Mouse (Mus musculus) hindbrain, embryonic 14.5 days (tissue): ENCODE measurements around the gene Leap2. TPM values are rescaled to one million over a fixed set of nuclear protein-coding genes. Genes with fewer than 3 reads are reported as not detected.
A peak's percentile ranks its signal among the peaks of the same experiment; 100 is the strongest.

Experiments used
- ATAC-seq: fragments of 200-750 bp; cut with Nextera tagmentation; 2 replicates; pipeline ENCODE4 v1.8.0; 2017; ENCODE audit warnings: moderate number of reproducible peaks, mild to moderate bottlenecking, moderate TSS enrichment, moderate library complexity; ENCODE audit not compliant: low FRiP score
- DNase-seq: peaks from one replicate; pipeline ENCODE4 v3.0.0-alpha.2; 2015; ENCODE audit warnings: low spot score
- H3K27ac ChIP-seq: fragments of 300-500 bp; sonication (generic); 2 replicates; pipeline ENCODE4 v1.5.1; 2014; ENCODE audit warnings: mild to moderate bottlenecking, moderate library complexity
- H3K27me3 ChIP-seq: fragments of 300-500 bp; sonication (generic); 2 replicates; pipeline ENCODE4 v1.6.1; 2014; ENCODE audit warnings: mild to moderate bottlenecking, low read length, mixed read lengths; ENCODE audit not compliant: control insufficient read depth, insufficient read depth
- H3K36me3 ChIP-seq: fragments of 300-500 bp; sonication (generic); replicated peaks from 2 replicates; pipeline ENCODE4 v1.6.1; 2014; ENCODE audit not compliant: control insufficient read depth, insufficient read depth
- H3K4me1 ChIP-seq: fragments of 300-500 bp; sonication (generic); replicated peaks from 2 replicates; pipeline ENCODE4 v1.6.1; 2014; ENCODE audit warnings: antibody characterized with exemption, low read length, mixed read lengths; ENCODE audit not compliant: control insufficient read depth, insufficient read depth
- H3K4me2 ChIP-seq: fragments of 300-500 bp; sonication (generic); replicated peaks from 2 replicates; pipeline ENCODE4 v1.6.1; 2014; ENCODE audit warnings: mild to moderate bottlenecking, moderate library complexity
- H3K4me3 ChIP-seq: fragments of 300-500 bp; sonication (generic); replicated peaks from 2 replicates; pipeline ENCODE4 v1.5.1; 2014; ENCODE audit warnings: mild to moderate bottlenecking, low read length
- H3K9ac ChIP-seq: fragments of 300-500 bp; sonication (generic); 2 replicates; pipeline ENCODE4 v1.6.1; 2014
- H3K9me3 ChIP-seq: fragments of 300-500 bp; sonication (generic); 2 replicates; pipeline ENCODE4 v1.6.1; 2016; ENCODE audit warnings: low read length; ENCODE audit not compliant: control insufficient read depth
- WGBS: fragments of 180-500 bp; shearing (Covaris S2); extraction: QIAGEN DNeasy Blood & Tissue Kit; methylation state at CpG from one replicate; pipeline ENCODE4 v1.1.7; 2014; 5-methylcytosine and 5-hydroxymethylcytosine counted together
- polyA plus RNA-seq: library from polyadenylated mRNA; unstranded; fragments of >200 nt; fragmentation: Nextera tagmentation; extraction: Ambion mirVana; gene quantifications from 2 replicates; pipeline ENCODE4 v1.2.1, GENCODE M21; 2014

Leap2 gene
- not detected in 2 replicates for polyA plus RNA-seq

DNA sequence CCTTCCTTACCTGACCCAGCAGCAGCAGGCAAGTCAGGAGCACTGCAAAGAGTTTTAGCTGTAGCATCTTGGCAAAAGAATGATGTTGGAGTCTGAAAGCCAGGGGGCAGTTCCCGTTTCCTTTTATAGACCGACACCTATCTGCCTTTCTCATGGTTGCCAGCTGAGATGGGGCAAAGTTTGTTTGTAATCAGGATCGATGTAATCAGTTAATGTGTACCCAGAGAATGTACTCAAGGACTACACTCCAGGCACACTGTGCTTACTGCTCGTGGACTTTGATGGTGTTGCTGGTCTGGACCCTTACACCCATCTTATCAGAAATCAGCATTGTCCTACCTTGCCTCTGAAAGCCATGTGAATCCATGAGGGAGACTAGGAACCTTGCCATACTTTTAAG is at the start of gene Leap2:
TSS of gene Leap2 (minus strand) at position 135 of the 400 bp plus-strand sequence.
- no peak for DNase-seq
- Histone ChIP-seq H3K4me3 (no peak within 1 kb of the TSS), H3K9ac (no peak within 1 kb of the TSS), H3K36me3 (peaks cover 40% of the 10 kb centered on the region), H3K27me3 (no peaks in the 10 kb centered on the region), H3K4me1 (no peaks in the 10 kb centered on the region), H3K9me3 (no peaks in the 10 kb centered on the region), H3K27ac (no peak within 1 kb of the TSS), H3K4me2 (no peak within 1 kb of the TSS)
- WGBS, result 94% methylated on average over 4 of the region's 4 CpGs
- ATAC-seq, result no peak

- WGBS, result 80% methylated on average over 3 of the region's 3 CpGs
- DNase-seq (no peak), ATAC-seq (no peak)
- no peak overlapping the region for H3K4me2 ChIP-seq
- peaks cover 19% of the 10 kb centered on the region for H3K4me1 ChIP-seq
- H3K9me3 ChIP-seq, result no peaks in the 10 kb centered on the region
- H3K4me3 ChIP-seq, result no peak overlapping the region
- H3K9ac ChIP-seq, result no peak overlapping the region
- H3K27ac ChIP-seq, result no peak overlapping the region
- peaks cover 31% of the 10 kb centered on the region for H3K27me3 ChIP-seq
- no peaks in the 10 kb centered on the region for H3K36me3 ChIP-seq
Observed at GRCm38 (mm10) chr11:53472709-53473108, 49.7 kb upstream of the Leap2 start.

- WGBS, result 2% methylated on average over 29 of the region's 29 CpGs
- peak; percentile 85 for ATAC-seq
- peaks cover 44% of the 10 kb centered on the region for H3K27me3 ChIP-seq
Observed at GRCm38 (mm10) chr11:53469968-53470695, 47.2 kb upstream of the Leap2 start, which contains the start of gene Gm9837. Gene Gm9837 (minus strand): TSS chr11:53470479.

DNA sequence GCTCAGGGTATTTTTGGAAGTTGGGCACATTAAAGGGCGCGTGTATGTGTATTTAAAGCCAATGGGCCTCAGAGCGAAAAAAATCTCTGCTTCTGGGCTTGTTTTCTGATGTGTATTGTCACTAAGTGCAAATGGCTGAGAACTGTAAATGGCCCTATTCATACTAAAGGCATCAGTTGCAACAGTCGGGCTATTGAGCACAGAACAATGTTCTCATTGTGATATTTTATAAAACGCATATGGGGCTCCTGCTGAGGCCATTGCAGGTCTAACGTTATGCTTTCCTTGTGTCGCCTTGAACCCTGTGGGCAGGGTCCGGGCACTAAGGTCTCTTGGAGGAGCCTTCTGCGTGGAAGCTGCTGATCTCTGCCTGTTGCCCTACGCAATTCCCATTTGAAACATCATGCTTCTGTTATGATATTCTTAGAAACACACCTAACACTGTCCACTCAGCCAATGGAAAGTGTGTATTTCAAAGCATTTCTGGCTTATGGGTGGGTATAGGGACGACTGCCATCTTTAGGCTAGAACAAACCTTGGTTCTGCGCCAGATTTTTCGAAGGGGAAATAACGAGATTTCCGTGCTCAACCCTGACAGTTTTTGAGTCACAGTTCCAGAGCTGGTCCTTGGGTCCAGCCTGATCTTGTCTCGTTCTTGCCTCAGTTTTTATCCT is 46.5 kb upstream of the Leap2 start:
- Histone ChIP-seq H3K27ac (no peak overlapping the region), H3K27me3 (peaks cover 51% of the 10 kb centered on the region), H3K9me3 (no peaks in the 10 kb centered on the region), H3K9ac (no peak overlapping the region), H3K4me3 (no peak overlapping the region), H3K36me3 (no peaks in the 10 kb centered on the region), H3K4me2 (peak overlapping the region; percentile 51), H3K4me1 (peaks cover 8% of the 10 kb centered on the region; the same call in 1 of the 2 replicates)
- WGBS, result 27% methylated on average over 16 of the region's 16 CpGs
- ATAC-seq, result no peak
- DNase-seq, result no peak

More at GRCm38 (mm10) chr11:53469968-53470695, 47.2 kb upstream of the Leap2 start, which contains the start of gene Gm9837:
- Histone ChIP-seq H3K4me3 (0 out of 2 replicates have a peak within 1 kb of the TSS, but pooled peaks have one; percentile 6), H3K27ac (peak within 1 kb of the TSS; percentile 62; the same call in 1 of the 2 replicates), H3K4me2 (peak within 1 kb of the TSS; percentile 51), H3K36me3 (no peaks in the 10 kb centered on the region), H3K9ac (peak within 1 kb of the TSS; percentile 43; the same call in 1 of the 2 replicates), H3K4me1 (peaks cover 8% of the 10 kb centered on the region; the same call in 1 of the 2 replicates), H3K9me3 (no peaks in the 10 kb centered on the region)
- peak; percentile 92 for DNase-seq

DNA sequence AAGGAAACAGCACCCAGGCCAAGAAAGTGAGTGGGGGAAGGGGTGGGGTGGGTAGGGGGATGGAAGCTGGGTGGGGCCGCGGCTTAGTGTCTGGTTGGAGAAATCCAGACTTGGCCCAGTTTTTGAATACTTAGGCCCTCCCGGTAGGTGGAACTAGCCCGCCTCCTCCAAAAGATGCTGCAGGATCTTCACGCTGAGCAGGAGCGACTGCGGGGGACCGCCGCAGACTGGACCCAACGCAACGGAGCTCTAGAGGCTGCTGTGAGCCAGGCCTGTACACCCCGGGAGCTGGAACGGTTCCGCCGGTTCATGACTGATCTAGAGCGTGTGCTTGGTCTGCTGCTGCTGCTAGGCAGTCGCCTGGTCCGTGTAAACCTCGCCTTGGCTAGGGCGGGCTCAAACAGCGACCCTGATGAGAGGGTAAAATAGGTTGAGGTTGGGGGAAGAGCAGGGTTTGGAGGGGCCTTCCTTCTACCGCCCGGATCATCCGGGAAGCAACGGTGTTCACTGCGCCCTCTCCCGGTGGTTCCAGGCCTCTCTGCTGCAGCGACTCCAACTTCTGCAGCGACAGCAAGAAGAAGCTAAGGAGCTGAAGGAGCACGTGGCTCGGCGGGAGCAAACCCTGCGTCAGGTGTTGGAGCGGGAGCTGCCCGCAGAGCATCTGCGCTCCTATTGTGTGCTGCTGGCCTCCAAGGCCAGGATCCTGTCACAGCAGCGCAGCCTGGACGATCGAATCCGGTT is 43.4 kb upstream of the Leap2 start:
- ATAC-seq (no peak), DNase-seq (peak; percentile 79)
- no peaks in the 10 kb centered on the region for H3K9me3 ChIP-seq
- no peaks in the 10 kb centered on the region for H3K36me3 ChIP-seq
- H3K27me3 ChIP-seq, result peaks cover 68% of the 10 kb centered on the region
- peaks cover 8% of the 10 kb centered on the region; the same call in 1 of the 2 replicates for H3K4me1 ChIP-seq
- H3K27ac ChIP-seq, result no peak overlapping the region
- peak overlapping the region; percentile 25 for H3K4me3 ChIP-seq
- peak overlapping the region; percentile 47; the same call in 1 of the 2 replicates for H3K9ac ChIP-seq
- WGBS, result 5% methylated on average over 40 of the region's 40 CpGs
- peak overlapping the region; percentile 54 for H3K4me2 ChIP-seq

DNA sequence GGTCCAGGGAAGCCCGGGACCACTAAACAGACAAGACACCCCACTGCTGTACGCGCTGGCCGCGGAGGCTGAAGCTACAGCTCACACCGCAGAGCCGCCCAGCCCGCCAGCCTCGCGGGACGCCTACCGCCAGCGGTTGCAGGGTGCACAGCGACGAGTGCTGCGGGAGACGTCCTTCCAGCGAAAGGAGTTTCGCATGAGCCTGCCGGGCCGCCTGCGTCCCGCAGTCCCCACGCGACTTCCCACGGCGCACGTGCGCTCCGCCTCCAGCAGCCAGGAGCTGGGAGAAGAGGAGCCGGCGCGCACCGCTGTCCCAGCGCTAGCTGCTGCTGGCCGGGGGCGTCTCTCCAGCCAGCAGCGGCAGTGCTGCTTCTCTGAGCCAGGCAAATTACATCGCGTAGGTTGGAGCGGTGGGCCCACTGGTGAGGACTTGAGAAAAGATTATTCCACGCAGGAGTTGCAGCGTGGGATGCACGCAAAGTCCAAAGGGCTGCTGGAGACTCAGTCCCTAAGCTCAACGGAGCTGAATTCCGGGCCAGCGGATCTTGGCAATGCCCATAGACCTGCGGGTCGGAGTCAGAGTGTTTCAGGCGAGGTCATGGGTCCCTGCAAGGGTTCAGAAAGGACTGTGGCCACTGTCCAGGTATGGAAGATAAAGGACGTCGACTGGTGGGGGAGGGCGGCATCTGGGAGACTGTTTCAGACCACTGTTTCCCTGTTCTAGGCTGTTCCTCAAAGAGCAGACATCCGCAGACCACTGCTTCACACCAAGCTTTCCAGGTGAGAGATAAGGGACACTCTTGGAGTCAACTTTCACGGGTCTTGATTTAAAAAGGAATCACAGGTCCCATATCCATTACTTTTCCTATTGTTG is 40.8 kb upstream of the Leap2 start:
- 8% methylated on average over 55 of the region's 55 CpGs for WGBS
- ATAC-seq (no peak), DNase-seq (no peak)
- H3K4me2 ChIP-seq, result peak overlapping the region; percentile 67
- peak overlapping the region; percentile 50 for H3K9ac ChIP-seq
- H3K36me3 ChIP-seq, result no peaks in the 10 kb centered on the region
- no peaks in the 10 kb centered on the region; the same call in 1 of the 2 replicates for H3K4me1 ChIP-seq
- peaks cover 87% of the 10 kb centered on the region for H3K27me3 ChIP-seq
- H3K27ac ChIP-seq, result no peak overlapping the region
- no peaks in the 10 kb centered on the region for H3K9me3 ChIP-seq
- H3K4me3 ChIP-seq, result peak overlapping the region; percentile 34

- no peak overlapping the region for H3K4me2 ChIP-seq
- no peak for ATAC-seq
- WGBS, result 33% methylated on average over 5 of the region's 5 CpGs
- no peak overlapping the region for H3K9ac ChIP-seq
- H3K9me3 ChIP-seq, result no peaks in the 10 kb centered on the region
- DNase-seq, result no peak
- no peak overlapping the region for H3K27ac ChIP-seq
- peaks cover 3% of the 10 kb centered on the region; the same call in 1 of the 2 replicates for H3K4me1 ChIP-seq
- H3K4me3 ChIP-seq, result no peak overlapping the region
- H3K36me3 ChIP-seq, result no peaks in the 10 kb centered on the region
- H3K27me3 ChIP-seq, result peaks cover 89% of the 10 kb centered on the region
Observed at GRCm38 (mm10) chr11:53461727-53462126, 38.8 kb upstream of the Leap2 start.

- Histone ChIP-seq H3K27me3 (peaks cover 90% of the 10 kb centered on the region), H3K4me3 (no peak overlapping the region), H3K4me2 (no peak overlapping the region), H3K36me3 (no peaks in the 10 kb centered on the region), H3K27ac (no peak overlapping the region), H3K9ac (no peak overlapping the region), H3K9me3 (no peaks in the 10 kb centered on the region), H3K4me1 (peaks cover 3% of the 10 kb centered on the region; the same call in 1 of the 2 replicates)
- WGBS, result 93% methylated on average over 3 of the region's 3 CpGs
- DNase-seq (no peak), ATAC-seq (no peak)
Observed at GRCm38 (mm10) chr11:53460192-53460591, 37.2 kb upstream of the Leap2 start.
